Mouse (Mus musculus): ENCODE results near the gene Arvcf.

DNA sequence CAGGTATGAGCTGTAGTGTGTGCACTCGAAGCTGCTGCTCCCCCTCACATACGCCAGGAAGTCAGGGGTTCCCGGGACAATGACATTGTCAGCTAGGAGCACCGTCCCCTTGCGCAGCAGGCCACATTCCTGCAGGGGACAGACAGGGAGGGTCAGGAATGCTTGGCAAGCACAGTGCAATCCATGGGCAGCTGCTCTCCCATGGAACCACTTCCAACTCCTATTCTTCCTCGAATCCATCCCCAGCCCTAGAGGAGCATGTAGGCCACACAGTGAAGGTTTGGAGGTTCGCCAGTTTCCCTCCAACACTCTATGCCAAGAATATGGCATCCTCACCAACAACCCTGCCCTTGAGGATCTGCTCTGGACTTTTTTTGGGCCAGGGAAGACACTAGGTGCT lies 59.9 kb downstream of the Arvcf start:
- TF ChIP-seq POLR2A (IDR thresholded peaks at IDR 0.05; ENCODE audit: control insufficient read depth, extremely low read depth, insufficient read depth, low read length, poor library complexity), result no peak
- TF ChIP-seq CTCF (IDR thresholded peaks at IDR 0.05; ENCODE audit: borderline replicate concordance, control insufficient read depth, extremely low read depth, insufficient read depth, low read length, poor library complexity), result no peak
